Mouse (Mus musculus) erythroblast, embryonic 14.5 days (primary cell): ENCODE data around the gene Tmc7.

Experiments
- GATA1 ChIP-seq: IDR thresholded peaks from 2 replicates; pipeline ENCODE4 v1.6.1; 2012; ENCODE audit warnings: low read length, inconsistent platforms, mixed read lengths
- TAL1 ChIP-seq: IDR thresholded peaks from 3 replicates; pipeline ENCODE4 v1.6.1; 2012; ENCODE audit warnings: low read length, inconsistent platforms, mixed read lengths

DNA sequence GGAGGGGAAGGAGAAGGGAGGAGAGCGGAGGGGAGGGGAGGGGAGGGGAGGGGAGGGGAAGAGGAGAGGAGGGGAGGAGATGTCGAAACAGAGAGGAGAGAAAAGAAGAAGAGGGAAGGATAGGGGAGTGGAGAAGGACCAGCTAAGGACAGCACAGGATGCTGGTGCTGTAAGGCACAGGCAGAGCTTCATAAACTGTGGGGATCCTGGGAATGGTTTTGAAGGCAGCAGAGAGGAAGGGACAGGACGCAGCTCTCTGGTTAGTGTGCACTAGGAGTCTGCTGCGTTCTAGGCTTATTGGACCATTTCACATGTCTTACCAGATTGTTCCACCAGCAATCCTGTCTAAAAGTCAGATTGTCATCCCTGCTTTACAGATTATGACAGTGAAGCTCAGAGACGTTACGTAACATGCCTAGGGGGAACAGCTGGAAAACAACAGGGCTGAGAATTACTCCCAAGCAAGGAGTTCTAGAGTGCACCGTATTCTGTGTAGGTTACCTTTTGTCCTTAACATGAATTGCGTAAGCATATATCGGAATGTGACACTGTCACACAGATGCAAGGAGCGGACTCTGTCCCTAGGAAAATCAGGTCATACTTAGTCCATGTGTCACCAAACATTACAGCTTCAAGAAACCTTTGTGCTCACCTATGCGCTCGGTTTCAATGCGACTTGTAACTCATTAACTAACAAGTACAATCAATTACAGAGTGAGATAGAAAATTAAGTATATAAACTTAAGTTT lies 43.2 kb upstream of the Tmc7 start:
- TF ChIP-seq GATA1 (no peak), TAL1 (no peak)
